Mouse (Mus musculus): ENCODE measurements at regions not wholly inside any gene's neighbourhood (a gene's known extent, or its start where the extent isn't known, plus 50 kb on each side); places are given as distances from the start of the nearest gene placed in this dataset.

GRCm38 (mm10) chr9:85165632-85166031 is 146.9 kb upstream of the Gm11114 start:
- no peak for DNase-seq (ENCODE audit: low read depth, low spot score)
- TF ChIP-seq ZC3H11A (IDR thresholded peaks at IDR 0.05; ENCODE audit: borderline replicate concordance, low read depth, low read length) (no peak), CHD2 (IDR thresholded peaks at IDR 0.05; ENCODE audit: low read depth, low read length) (no peak), ZNF384 (IDR thresholded peaks at IDR 0.05; ENCODE audit: low read depth, low read length) (no peak), MAFK (IDR thresholded peaks at IDR 0.05; ENCODE audit: insufficient read depth, low read depth, low read length) (no peak), HCFC1 (IDR thresholded peaks at IDR 0.05; ENCODE audit: borderline replicate concordance, insufficient read depth, low read length) (no peak)
- Histone ChIP-seq H3K36me3 (ENCODE audit: control insufficient read depth, insufficient read depth, low read length, poor library complexity, severe bottlenecking) (no peaks in the 10 kb centered on the region), H3K4me1 (ENCODE audit: control insufficient read depth in 2 of 2, insufficient read depth in 2 of 2, low read length in 2 of 2, poor library complexity in 1 of 2) (no peaks in the 10 kb centered on the region), H3K27ac (ENCODE audit: insufficient read depth, low read depth, low read length, poor library complexity, severe bottlenecking) (no peak overlapping the region), H3K4me3 (ENCODE audit: insufficient read depth in 1 of 2, low read depth in 1 of 2, low read length in 2 of 2, poor library complexity in 1 of 2, severe bottlenecking in 1 of 2) (no peak overlapping the region), H3K9ac (ENCODE audit: insufficient read depth, low read depth, low read length, poor library complexity, severe bottlenecking) (no peak overlapping the region), H3K9me3 (ENCODE audit: control insufficient read depth, insufficient read depth, low read depth, low read length) (no peaks in the 10 kb centered on the region)
- in situ Hi-C loops (cut with MboI; ENCODE audit: low sequenced_read_pairs in 2 of 2, unreplicated experiment in 2 of 2), result no loop called here

GRCm38 (mm10) chr9:85167243-85167642 is 145.3 kb upstream of the Gm11114 start:
- H3K27ac ChIP-seq (ENCODE audit: insufficient read depth, low read depth, low read length, poor library complexity, severe bottlenecking), result no peak overlapping the region
- no peak for TF ChIP-seq ZNF384 (IDR thresholded peaks at IDR 0.05; ENCODE audit: low read depth, low read length)
- no peak for TF ChIP-seq HCFC1 (IDR thresholded peaks at IDR 0.05; ENCODE audit: borderline replicate concordance, insufficient read depth, low read length)
- no peak for TF ChIP-seq MAFK (IDR thresholded peaks at IDR 0.05; ENCODE audit: insufficient read depth, low read depth, low read length)
- no peak for TF ChIP-seq ZC3H11A (IDR thresholded peaks at IDR 0.05; ENCODE audit: borderline replicate concordance, low read depth, low read length)
- no peak for TF ChIP-seq CHD2 (IDR thresholded peaks at IDR 0.05; ENCODE audit: low read depth, low read length)
- no peaks in the 10 kb centered on the region for H3K9me3 ChIP-seq (ENCODE audit: control insufficient read depth, insufficient read depth, low read depth, low read length)
- H3K4me1 ChIP-seq (ENCODE audit: control insufficient read depth in 2 of 2, insufficient read depth in 2 of 2, low read length in 2 of 2, poor library complexity in 1 of 2), result no peaks in the 10 kb centered on the region
- H3K9ac ChIP-seq (ENCODE audit: insufficient read depth, low read depth, low read length, poor library complexity, severe bottlenecking), result no peak overlapping the region
- no peak overlapping the region for H3K4me3 ChIP-seq (ENCODE audit: insufficient read depth in 1 of 2, low read depth in 1 of 2, low read length in 2 of 2, poor library complexity in 1 of 2, severe bottlenecking in 1 of 2)
- no peak for DNase-seq (ENCODE audit: low read depth, low spot score)
- H3K36me3 ChIP-seq (ENCODE audit: control insufficient read depth, insufficient read depth, low read length, poor library complexity, severe bottlenecking), result no peaks in the 10 kb centered on the region
- in situ Hi-C loops (cut with MboI; ENCODE audit: low sequenced_read_pairs in 2 of 2, unreplicated experiment in 2 of 2), result no loop called here

DNA sequence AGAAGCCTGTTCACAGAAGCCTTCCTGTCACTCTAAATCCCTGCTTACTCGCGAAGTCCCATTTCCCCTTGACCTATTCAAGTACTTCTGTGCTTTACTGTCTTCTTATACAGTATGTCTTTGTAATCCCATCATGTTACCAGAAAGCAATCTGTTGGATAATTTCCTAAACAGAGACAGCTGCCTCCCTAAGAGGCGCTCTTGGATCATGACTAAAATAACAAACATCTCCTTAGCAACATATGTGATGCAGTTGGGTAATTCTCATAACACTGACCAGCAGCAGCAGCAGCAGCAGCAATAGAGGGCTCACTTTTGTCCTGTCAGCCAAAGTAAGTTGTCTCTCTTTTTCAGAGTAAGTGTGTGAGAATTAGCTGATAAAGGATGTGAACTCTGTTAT is 138.1 kb upstream of the Gm11114 start:
- Histone ChIP-seq H3K4me1 (ENCODE audit: control insufficient read depth in 2 of 2, insufficient read depth in 2 of 2, low read length in 2 of 2, poor library complexity in 1 of 2) (no peaks in the 10 kb centered on the region), H3K9ac (ENCODE audit: insufficient read depth, low read depth, low read length, poor library complexity, severe bottlenecking) (no peak overlapping the region), H3K27ac (ENCODE audit: insufficient read depth, low read depth, low read length, poor library complexity, severe bottlenecking) (no peak overlapping the region), H3K9me3 (ENCODE audit: control insufficient read depth, insufficient read depth, low read depth, low read length) (no peaks in the 10 kb centered on the region), H3K4me3 (ENCODE audit: insufficient read depth in 1 of 2, low read depth in 1 of 2, low read length in 2 of 2, poor library complexity in 1 of 2, severe bottlenecking in 1 of 2) (no peak overlapping the region), H3K36me3 (ENCODE audit: control insufficient read depth, insufficient read depth, low read length, poor library complexity, severe bottlenecking) (no peaks in the 10 kb centered on the region)
- TF ChIP-seq HCFC1 (IDR thresholded peaks at IDR 0.05; ENCODE audit: borderline replicate concordance, insufficient read depth, low read length) (no peak), CHD2 (IDR thresholded peaks at IDR 0.05; ENCODE audit: low read depth, low read length) (no peak), ZC3H11A (IDR thresholded peaks at IDR 0.05; ENCODE audit: borderline replicate concordance, low read depth, low read length) (no peak), ZNF384 (IDR thresholded peaks at IDR 0.05; ENCODE audit: low read depth, low read length) (no peak), MAFK (IDR thresholded peaks at IDR 0.05; ENCODE audit: insufficient read depth, low read depth, low read length) (no peak)
- DNase-seq (ENCODE audit: low read depth, low spot score), result no peak
- in situ Hi-C loops (cut with MboI; ENCODE audit: low sequenced_read_pairs in 2 of 2, unreplicated experiment in 2 of 2), result no loop called here

DNA sequence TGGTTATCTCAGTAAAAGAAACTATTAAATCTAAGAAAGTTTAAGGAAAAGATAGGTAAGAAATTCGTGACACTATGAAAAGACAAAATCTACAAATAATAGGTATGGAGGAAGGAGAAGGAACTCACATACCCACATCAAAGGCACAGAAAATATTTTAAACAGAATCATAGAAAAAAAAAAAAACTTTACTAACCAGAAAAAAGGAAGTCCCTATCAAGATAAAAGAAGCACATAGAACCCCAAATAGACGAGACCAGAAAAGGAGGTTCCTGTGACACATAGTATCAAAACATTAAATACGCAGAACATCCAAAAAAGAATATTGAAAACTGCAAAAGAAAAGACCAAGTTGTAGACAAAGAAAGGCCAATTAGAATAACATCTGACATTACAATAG is 111.4 kb upstream of the Gm11114 start:
- Histone ChIP-seq H3K4me1 (ENCODE audit: control insufficient read depth in 2 of 2, insufficient read depth in 2 of 2, low read length in 2 of 2, poor library complexity in 1 of 2) (no peaks in the 10 kb centered on the region), H3K27ac (ENCODE audit: insufficient read depth, low read depth, low read length, poor library complexity, severe bottlenecking) (no peak overlapping the region), H3K4me3 (ENCODE audit: insufficient read depth in 1 of 2, low read depth in 1 of 2, low read length in 2 of 2, poor library complexity in 1 of 2, severe bottlenecking in 1 of 2) (no peak overlapping the region), H3K9me3 (ENCODE audit: control insufficient read depth, insufficient read depth, low read depth, low read length) (no peaks in the 10 kb centered on the region), H3K36me3 (ENCODE audit: control insufficient read depth, insufficient read depth, low read length, poor library complexity, severe bottlenecking) (no peaks in the 10 kb centered on the region), H3K9ac (ENCODE audit: insufficient read depth, low read depth, low read length, poor library complexity, severe bottlenecking) (no peak overlapping the region)
- TF ChIP-seq ZC3H11A (IDR thresholded peaks at IDR 0.05; ENCODE audit: borderline replicate concordance, low read depth, low read length) (no peak), HCFC1 (IDR thresholded peaks at IDR 0.05; ENCODE audit: borderline replicate concordance, insufficient read depth, low read length) (no peak), CHD2 (IDR thresholded peaks at IDR 0.05; ENCODE audit: low read depth, low read length) (no peak), ZNF384 (IDR thresholded peaks at IDR 0.05; ENCODE audit: low read depth, low read length) (no peak), MAFK (IDR thresholded peaks at IDR 0.05; ENCODE audit: insufficient read depth, low read depth, low read length) (no peak)
- in situ Hi-C loops (cut with MboI; ENCODE audit: low sequenced_read_pairs in 2 of 2, unreplicated experiment in 2 of 2), result no loop called here
- DNase-seq (ENCODE audit: low read depth, low spot score), result no peak

DNA sequence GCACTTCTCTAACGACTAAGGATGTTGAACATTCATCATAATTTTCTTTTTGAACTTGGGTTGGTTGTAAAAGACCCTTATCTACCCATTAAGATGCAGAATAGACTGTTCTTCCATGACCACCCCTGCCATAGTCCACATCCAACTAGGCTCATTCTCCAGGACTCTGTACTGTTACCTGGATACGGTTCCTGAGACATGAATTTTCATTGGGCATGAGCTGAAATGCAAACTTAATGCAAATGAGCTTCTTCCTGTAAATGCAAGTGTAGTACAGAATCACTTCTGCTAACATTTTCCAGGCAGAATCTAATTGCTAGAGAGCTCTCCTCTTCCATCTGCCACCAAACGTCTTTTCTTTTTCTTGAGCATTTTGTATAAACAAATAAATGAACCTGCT is 87.7 kb upstream of the Gm11114 start:
- DNase-seq (ENCODE audit: low read depth, low spot score), result no peak
- in situ Hi-C loops (cut with MboI; ENCODE audit: low sequenced_read_pairs in 2 of 2, unreplicated experiment in 2 of 2), result no loop called here
- Histone ChIP-seq H3K9ac (ENCODE audit: insufficient read depth, low read depth, low read length, poor library complexity, severe bottlenecking) (no peak overlapping the region), H3K4me1 (ENCODE audit: control insufficient read depth in 2 of 2, insufficient read depth in 2 of 2, low read length in 2 of 2, poor library complexity in 1 of 2) (no peaks in the 10 kb centered on the region), H3K9me3 (ENCODE audit: control insufficient read depth, insufficient read depth, low read depth, low read length) (no peaks in the 10 kb centered on the region), H3K4me3 (ENCODE audit: insufficient read depth in 1 of 2, low read depth in 1 of 2, low read length in 2 of 2, poor library complexity in 1 of 2, severe bottlenecking in 1 of 2) (no peak overlapping the region), H3K27ac (ENCODE audit: insufficient read depth, low read depth, low read length, poor library complexity, severe bottlenecking) (no peak overlapping the region), H3K36me3 (ENCODE audit: control insufficient read depth, insufficient read depth, low read length, poor library complexity, severe bottlenecking) (no peaks in the 10 kb centered on the region)
- TF ChIP-seq MAFK (IDR thresholded peaks at IDR 0.05; ENCODE audit: insufficient read depth, low read depth, low read length) (no peak), CHD2 (IDR thresholded peaks at IDR 0.05; ENCODE audit: low read depth, low read length) (no peak), ZC3H11A (IDR thresholded peaks at IDR 0.05; ENCODE audit: borderline replicate concordance, low read depth, low read length) (no peak), HCFC1 (IDR thresholded peaks at IDR 0.05; ENCODE audit: borderline replicate concordance, insufficient read depth, low read length) (no peak)
